Mouse (Mus musculus): ENCODE measurements around the gene Suclg2. TPM values are rescaled to one million over a fixed set of nuclear protein-coding genes. Genes with fewer than 3 reads are reported as not detected.

Suclg2 gene
- total and polyA plus RNA-seq, 3 experiments, result 29.6 to 73.1 (median 48.4) TPM

DNA sequence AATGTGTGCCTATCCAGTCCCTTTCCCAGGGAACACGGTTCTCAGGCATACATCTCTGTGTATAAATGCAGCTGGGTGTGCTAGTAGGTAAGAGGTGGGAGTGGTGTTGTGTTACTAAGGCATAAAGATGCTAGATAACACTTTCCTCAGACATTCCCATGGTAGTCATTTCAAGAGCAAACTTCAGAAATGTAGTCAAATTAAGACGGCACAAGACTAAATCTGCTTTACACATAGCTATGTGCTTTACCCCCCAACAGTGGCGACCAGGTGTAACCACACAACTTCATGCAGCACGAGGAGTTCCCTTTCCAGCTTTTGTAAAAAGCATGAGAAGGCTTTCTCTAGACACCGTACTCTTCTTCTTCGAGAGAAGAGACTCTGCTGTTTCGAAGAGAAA is 89.5 kb downstream of the Suclg2 start:
- TF ChIP-seq GATA2 (IDR thresholded peaks at IDR 0.05; ENCODE audit: borderline replicate concordance, low read depth, low read length) (no peak), GATA1 (IDR thresholded peaks at IDR 0.05; ENCODE audit: borderline replicate concordance, low read length) (no peak), TAL1 (conservative IDR thresholded peaks at IDR 0.05; ENCODE audit: low read depth, low read length) (no peak), CTCF (IDR thresholded peaks at IDR 0.05; ENCODE audit: low read depth, low read length) (no peak), POLR2AphosphoS5 (IDR thresholded peaks at IDR 0.05; ENCODE audit: insufficient replicate concordance, low read depth, low read length) (no peak)
- Histone ChIP-seq H3K9me3 (replicated peaks) (no peaks in the 10 kb centered on the region), H3K4me3 (ENCODE audit: low read depth, low read length) (no peak overlapping the region), H3K27me3 (ENCODE audit: insufficient read depth, low read length) (no peaks in the 10 kb centered on the region), H3K4me1 (ENCODE audit: insufficient read depth, low read depth, low read length) (peaks cover 9% of the 10 kb centered on the region; the same call in 1 of the 2 replicates), H3K36me3 (replicated peaks) (peaks cover 32% of the 10 kb centered on the region)
- DNase-seq (ENCODE audit: low spot score) (no peak), ATAC-seq (ENCODE audit: extremely low read depth, insufficient number of reproducible peaks, low FRiP score, poor library complexity, severe bottlenecking) (no peak)

DNA sequence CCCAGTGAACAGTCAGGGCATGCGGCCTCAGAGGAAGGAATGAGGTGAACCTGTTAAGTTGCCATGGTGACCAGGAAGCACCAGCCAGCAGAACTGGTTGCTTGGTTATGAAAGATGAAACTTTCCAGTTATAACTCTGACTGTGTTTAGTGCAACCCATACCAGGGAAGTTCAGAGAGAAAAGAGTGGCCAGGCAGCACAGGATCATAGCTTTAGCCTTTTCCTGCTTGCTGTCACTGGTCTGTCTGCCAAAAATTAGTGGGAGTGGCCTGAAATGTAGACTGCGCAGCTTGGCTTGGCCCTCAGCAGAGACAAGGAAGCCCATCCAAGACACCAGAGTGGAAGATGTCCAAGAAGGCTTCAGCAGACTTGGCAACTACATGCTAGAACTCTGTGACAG is 96.8 kb downstream of the Suclg2 start:
- no peaks in the 10 kb centered on the region for H3K27me3 ChIP-seq (ENCODE audit: insufficient read depth, low read length)
- no peak for DNase-seq (ENCODE audit: low spot score)
- no peaks in the 10 kb centered on the region for H3K9me3 ChIP-seq (replicated peaks)
- ATAC-seq (ENCODE audit: extremely low read depth, insufficient number of reproducible peaks, low FRiP score, poor library complexity, severe bottlenecking), result no peak
- H3K36me3 ChIP-seq (replicated peaks), result peaks cover 38% of the 10 kb centered on the region
- TF ChIP-seq CTCF (IDR thresholded peaks at IDR 0.05; ENCODE audit: low read depth, low read length) (no peak), POLR2AphosphoS5 (IDR thresholded peaks at IDR 0.05; ENCODE audit: insufficient replicate concordance, low read depth, low read length) (no peak), GATA2 (IDR thresholded peaks at IDR 0.05; ENCODE audit: borderline replicate concordance, low read depth, low read length) (no peak), TAL1 (conservative IDR thresholded peaks at IDR 0.05; ENCODE audit: low read depth, low read length) (no peak), GATA1 (IDR thresholded peaks at IDR 0.05; ENCODE audit: borderline replicate concordance, low read length) (no peak)
- H3K4me1 ChIP-seq (ENCODE audit: insufficient read depth, low read depth, low read length), result peaks cover 13% of the 10 kb centered on the region
- H3K4me3 ChIP-seq (ENCODE audit: low read depth, low read length), result no peak overlapping the region

DNA sequence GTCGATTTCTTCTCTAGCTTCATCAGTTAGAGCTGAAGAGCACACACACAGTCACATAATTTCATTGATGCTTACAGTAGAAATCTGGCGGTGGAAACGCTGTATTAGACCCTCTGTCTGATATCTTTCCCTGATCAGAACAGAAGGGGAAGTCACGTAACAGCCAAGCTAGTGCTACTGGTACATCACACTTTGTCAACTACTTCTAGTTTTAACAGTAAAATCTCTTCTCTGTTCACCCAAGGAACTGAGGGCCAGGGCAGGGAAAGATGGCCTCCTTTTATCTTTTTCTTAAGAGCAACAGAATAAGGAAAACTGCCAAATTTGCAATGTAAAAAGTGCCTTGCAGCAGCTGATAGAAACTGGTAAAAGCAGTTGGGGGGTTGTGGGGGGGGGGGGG is 97.8 kb downstream of the Suclg2 start:
- Histone ChIP-seq H3K4me3 (ENCODE audit: low read depth, low read length) (no peak overlapping the region), H3K27me3 (ENCODE audit: insufficient read depth, low read length) (no peaks in the 10 kb centered on the region), H3K9me3 (replicated peaks) (no peaks in the 10 kb centered on the region), H3K36me3 (replicated peaks) (peaks cover 44% of the 10 kb centered on the region), H3K4me1 (ENCODE audit: insufficient read depth, low read depth, low read length) (peaks cover 13% of the 10 kb centered on the region)
- DNase-seq (ENCODE audit: low spot score) (no peak), ATAC-seq (ENCODE audit: extremely low read depth, insufficient number of reproducible peaks, low FRiP score, poor library complexity, severe bottlenecking) (peak; percentile 45; the same call in 1 of the 2 replicates)
- TF ChIP-seq GATA1 (IDR thresholded peaks at IDR 0.05; ENCODE audit: borderline replicate concordance, low read length) (no peak), CTCF (IDR thresholded peaks at IDR 0.05; ENCODE audit: low read depth, low read length) (no peak)

DNA sequence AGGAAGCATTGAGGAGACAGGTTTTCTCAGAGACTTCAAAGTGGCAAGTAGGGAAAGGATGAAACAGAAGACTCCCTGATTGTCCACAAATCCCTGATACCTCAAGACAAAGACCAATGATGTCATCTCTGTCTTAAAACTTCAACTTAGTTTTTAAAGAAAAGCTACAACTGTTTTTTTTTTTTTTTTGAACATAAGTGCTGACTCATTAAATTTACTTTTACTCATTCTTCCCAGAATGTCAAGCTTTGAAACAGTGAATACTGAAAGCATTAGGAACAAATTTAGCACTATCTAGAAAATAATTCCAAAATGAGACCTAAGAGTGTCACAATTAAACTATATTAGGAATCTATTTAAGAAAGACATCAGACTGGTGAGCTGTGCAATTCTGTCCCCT is 98.8 kb downstream of the Suclg2 start:
- no peak for ATAC-seq (ENCODE audit: extremely low read depth, insufficient number of reproducible peaks, low FRiP score, poor library complexity, severe bottlenecking)
- Histone ChIP-seq H3K36me3 (replicated peaks) (peaks cover 52% of the 10 kb centered on the region), H3K27me3 (ENCODE audit: insufficient read depth, low read length) (no peaks in the 10 kb centered on the region), H3K9me3 (replicated peaks) (no peaks in the 10 kb centered on the region), H3K4me1 (ENCODE audit: insufficient read depth, low read depth, low read length) (peaks cover 13% of the 10 kb centered on the region), H3K4me3 (ENCODE audit: low read depth, low read length) (no peak overlapping the region)
- no peak for DNase-seq (ENCODE audit: low spot score)
- TF ChIP-seq GATA1 (IDR thresholded peaks at IDR 0.05; ENCODE audit: borderline replicate concordance, low read length) (no peak), CTCF (IDR thresholded peaks at IDR 0.05; ENCODE audit: low read depth, low read length) (no peak), GATA2 (IDR thresholded peaks at IDR 0.05; ENCODE audit: borderline replicate concordance, low read depth, low read length) (no peak), POLR2AphosphoS5 (IDR thresholded peaks at IDR 0.05; ENCODE audit: insufficient replicate concordance, low read depth, low read length) (no peak), TAL1 (conservative IDR thresholded peaks at IDR 0.05; ENCODE audit: low read depth, low read length) (no peak)

DNA sequence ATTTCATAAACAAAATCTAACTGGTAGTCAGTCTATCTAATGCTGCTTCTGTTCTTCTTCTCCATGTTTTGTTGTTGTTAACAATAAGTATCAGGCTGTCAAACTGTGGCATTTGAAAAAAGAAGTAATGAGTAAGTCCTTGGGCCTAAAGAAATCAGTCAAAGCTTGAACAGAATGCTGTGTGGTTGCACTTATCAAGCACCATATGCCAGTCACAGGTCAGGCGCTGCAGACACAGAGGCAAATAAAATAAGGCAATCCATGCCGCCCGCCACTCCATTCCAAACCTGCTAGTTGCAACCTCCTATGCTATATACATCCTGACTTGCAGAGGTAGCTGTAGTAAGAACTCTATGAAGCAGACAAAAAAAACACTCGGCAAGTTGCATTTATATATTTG is 100.2 kb downstream of the Suclg2 start:
- no peak for TF ChIP-seq GATA1 (IDR thresholded peaks at IDR 0.05; ENCODE audit: borderline replicate concordance, low read length)
- TF ChIP-seq CTCF (IDR thresholded peaks at IDR 0.05; ENCODE audit: low read depth, low read length), result no peak
- TF ChIP-seq TAL1 (conservative IDR thresholded peaks at IDR 0.05; ENCODE audit: low read depth, low read length), result no peak
- no peak for TF ChIP-seq GATA2 (IDR thresholded peaks at IDR 0.05; ENCODE audit: borderline replicate concordance, low read depth, low read length)
- no peak for TF ChIP-seq POLR2AphosphoS5 (IDR thresholded peaks at IDR 0.05; ENCODE audit: insufficient replicate concordance, low read depth, low read length)
- ATAC-seq (ENCODE audit: extremely low read depth, insufficient number of reproducible peaks, low FRiP score, poor library complexity, severe bottlenecking) (no peak), DNase-seq (ENCODE audit: low spot score) (no peak)

DNA sequence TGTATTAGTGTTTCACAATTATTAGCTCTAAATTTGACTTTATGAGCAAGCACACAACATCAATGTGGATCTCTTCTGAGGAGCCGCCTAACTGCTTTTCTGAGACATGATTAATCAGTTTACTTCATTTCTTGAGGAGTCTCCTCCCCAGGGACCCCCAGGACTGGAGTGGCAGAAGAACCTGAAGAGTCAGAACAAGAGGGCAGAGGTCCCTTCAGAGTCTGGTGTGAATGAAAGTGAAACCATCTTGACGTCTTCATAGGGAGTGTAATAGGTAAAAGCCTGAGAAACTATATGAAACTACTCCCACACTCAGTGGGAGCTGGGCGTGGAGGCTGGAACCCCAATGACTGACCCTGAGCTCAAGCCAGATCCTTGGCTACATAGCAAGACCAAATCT is 105.4 kb downstream of the Suclg2 start:
- no peaks in the 10 kb centered on the region for H3K9me3 ChIP-seq (replicated peaks)
- DNase-seq (ENCODE audit: low spot score) (no peak), ATAC-seq (ENCODE audit: extremely low read depth, insufficient number of reproducible peaks, low FRiP score, poor library complexity, severe bottlenecking) (no peak)
- TF ChIP-seq TAL1 (conservative IDR thresholded peaks at IDR 0.05; ENCODE audit: low read depth, low read length) (no peak), CTCF (IDR thresholded peaks at IDR 0.05; ENCODE audit: low read depth, low read length) (no peak), GATA1 (IDR thresholded peaks at IDR 0.05; ENCODE audit: borderline replicate concordance, low read length) (no peak), POLR2AphosphoS5 (IDR thresholded peaks at IDR 0.05; ENCODE audit: insufficient replicate concordance, low read depth, low read length) (no peak), GATA2 (IDR thresholded peaks at IDR 0.05; ENCODE audit: borderline replicate concordance, low read depth, low read length) (no peak)
- no peaks in the 10 kb centered on the region for H3K27me3 ChIP-seq (ENCODE audit: insufficient read depth, low read length)
- H3K36me3 ChIP-seq (replicated peaks), result peaks cover 52% of the 10 kb centered on the region
- H3K4me1 ChIP-seq (ENCODE audit: insufficient read depth, low read depth, low read length), result no peaks in the 10 kb centered on the region
- no peak overlapping the region for H3K4me3 ChIP-seq (ENCODE audit: low read depth, low read length)

More for the DNA sequence above, 100.2 kb downstream of the Suclg2 start:
- Histone ChIP-seq H3K27me3 (ENCODE audit: insufficient read depth, low read length) (no peaks in the 10 kb centered on the region), H3K36me3 (replicated peaks) (peaks cover 45% of the 10 kb centered on the region), H3K4me3 (ENCODE audit: low read depth, low read length) (no peak overlapping the region), H3K9me3 (replicated peaks) (no peaks in the 10 kb centered on the region), H3K4me1 (ENCODE audit: insufficient read depth, low read depth, low read length) (peaks cover 13% of the 10 kb centered on the region)
